Mouse (Mus musculus): ENCODE results near the gene Tfap2b. TPM values are rescaled to one million over a fixed set of nuclear protein-coding genes. Genes with fewer than 3 reads are reported as not detected.

Gene Tfap2b
- polyA plus RNA-seq (2012): not detected in 2 replicates

- no peak for TF ChIP-seq GATA1 (IDR thresholded peaks at IDR 0.05; ENCODE audit: low read length)
Measured at GRCm38 (mm10) chr1:19208641-19209358, at the start of gene Tfap2b. TSS of gene Tfap2b (plus strand) at chr1:19208914.

DNA sequence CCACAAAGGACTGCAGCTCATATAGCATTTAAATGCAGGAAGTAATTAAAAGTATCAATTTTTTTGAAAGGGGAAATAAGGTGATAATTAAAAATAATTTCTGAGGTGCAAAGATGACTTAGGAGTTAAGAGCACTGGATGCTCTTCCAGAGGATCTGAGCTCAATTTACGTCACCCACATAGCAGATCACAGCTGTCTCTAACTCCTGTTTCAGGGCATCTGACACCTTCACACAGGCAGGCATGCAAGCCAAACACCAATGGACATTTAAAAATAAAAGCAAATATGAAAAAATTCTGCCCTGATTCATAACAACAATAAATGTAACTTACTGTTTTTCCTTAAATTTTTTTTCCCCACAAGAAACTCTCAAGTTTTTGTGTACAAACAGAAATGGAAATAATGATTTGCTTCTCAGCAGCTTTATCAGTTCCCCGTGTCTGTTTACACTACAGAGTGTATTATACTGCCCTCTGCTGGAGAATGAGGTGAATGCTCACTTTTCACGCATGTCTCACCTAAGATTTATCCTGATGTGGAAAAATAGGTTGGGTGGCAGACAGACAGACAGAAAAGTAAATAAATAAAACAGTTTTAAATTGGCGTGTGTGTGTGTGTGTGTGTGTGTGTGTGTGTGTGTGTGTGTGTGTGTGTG is 29.8 kb upstream of the Tfap2b start:
- no peak for TF ChIP-seq GATA1 (IDR thresholded peaks at IDR 0.05; ENCODE audit: low read length)

GRCm38 (mm10) chr1:19205649-19206048 is 3.1 kb upstream of the Tfap2b start:
- no peak for TF ChIP-seq GATA1 (IDR thresholded peaks at IDR 0.05; ENCODE audit: low read length)

GRCm38 (mm10) chr1:19206194-19206593 is 2.5 kb upstream of the Tfap2b start:
- TF ChIP-seq GATA1 (IDR thresholded peaks at IDR 0.05; ENCODE audit: low read length): no peak

DNA sequence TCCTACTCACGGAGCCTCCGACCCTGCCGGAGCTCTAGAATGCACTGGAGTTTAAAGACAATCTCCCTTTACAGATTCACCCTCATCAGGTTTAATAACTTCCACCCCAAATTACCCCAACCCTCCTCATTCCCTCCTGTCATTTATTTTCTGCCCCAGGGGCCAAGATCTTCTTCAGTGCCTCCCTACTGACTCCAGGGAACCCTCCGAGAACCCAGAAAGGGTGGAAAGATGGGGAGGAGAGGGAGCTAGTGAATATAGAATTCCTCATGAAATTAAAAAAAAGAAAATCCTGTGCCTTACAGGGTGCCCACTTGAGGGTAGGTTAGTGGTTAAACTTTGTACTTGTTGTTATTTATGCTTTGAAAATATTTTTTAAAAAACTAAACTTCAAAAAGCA is 1.1 kb upstream of the Tfap2b start:
- no peak for TF ChIP-seq GATA1 (IDR thresholded peaks at IDR 0.05; ENCODE audit: low read length)

DNA sequence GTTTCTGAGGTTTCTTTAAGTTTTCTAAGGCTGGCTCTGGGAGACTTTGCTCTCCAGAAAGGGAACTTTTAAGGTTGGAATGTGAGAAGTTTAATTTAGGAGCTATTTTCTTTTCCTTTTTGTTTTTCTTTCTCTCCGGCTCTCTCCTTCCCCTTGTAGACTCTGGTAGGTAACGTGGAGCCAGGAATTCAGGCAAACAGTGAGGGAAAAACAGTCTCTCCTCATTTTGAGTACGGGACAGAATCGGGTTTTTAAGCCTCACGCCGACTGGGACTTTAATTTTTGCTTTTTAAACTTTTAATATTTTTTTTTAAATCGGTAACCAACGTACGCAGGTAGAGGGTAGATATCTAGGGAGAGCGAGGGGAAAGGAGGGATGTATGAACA is 638 bp downstream of the Tfap2b start:
- TF ChIP-seq GATA1 (IDR thresholded peaks at IDR 0.05; ENCODE audit: low read length): no peak

DNA sequence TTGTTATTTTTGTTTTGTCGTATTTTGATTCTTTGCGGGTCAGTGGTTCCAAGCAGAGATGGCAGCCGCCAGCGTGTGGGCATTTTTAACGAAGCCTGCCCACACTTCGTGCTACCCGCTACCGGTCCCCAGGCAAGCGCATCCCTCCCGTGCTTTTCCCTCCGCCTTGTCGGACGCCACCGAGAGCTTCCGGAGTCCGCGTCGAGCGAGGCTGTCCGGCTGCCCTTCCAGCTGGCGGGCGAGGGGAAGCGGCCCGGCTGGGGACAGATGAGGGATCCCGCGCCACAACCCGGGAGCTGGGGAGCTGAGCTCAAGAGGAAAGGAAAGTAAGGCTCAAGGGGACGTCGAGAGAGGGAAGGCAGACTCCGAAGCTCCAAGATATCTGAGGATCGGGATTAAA is 1.1 kb downstream of the Tfap2b start:
- no peak for TF ChIP-seq GATA1 (IDR thresholded peaks at IDR 0.05; ENCODE audit: low read length)

- TF ChIP-seq GATA1 (IDR thresholded peaks at IDR 0.05; ENCODE audit: low read length): no peak
Measured at GRCm38 (mm10) chr1:19210215-19211032, 1.7 kb downstream of the Tfap2b start.

DNA sequence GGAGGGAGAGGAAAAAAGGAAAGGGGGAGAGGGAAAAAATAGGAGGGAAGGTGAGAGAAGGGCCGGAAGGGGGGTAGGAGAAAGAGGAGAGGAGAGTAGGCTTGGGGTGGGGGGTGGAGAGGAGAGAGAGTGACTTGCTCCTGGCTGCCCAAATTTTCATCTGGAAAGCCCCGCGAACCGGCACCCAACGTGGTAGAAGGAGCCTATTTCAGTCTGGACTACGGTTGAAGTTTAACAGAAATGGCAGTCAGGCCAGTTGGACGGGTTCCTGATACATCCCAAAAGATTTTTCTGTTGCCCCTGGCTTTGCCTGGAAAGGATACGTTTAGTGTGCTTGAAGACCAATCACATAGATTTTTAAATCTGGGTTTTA is 2.3 kb downstream of the Tfap2b start:
- TF ChIP-seq GATA1 (IDR thresholded peaks at IDR 0.05; ENCODE audit: low read length): no peak

GRCm38 (mm10) chr1:19211546-19212154 is 2.9 kb downstream of the Tfap2b start:
- no peak for TF ChIP-seq GATA1 (IDR thresholded peaks at IDR 0.05; ENCODE audit: low read length)

GRCm38 (mm10) chr1:19212691-19213090 is 4.0 kb downstream of the Tfap2b start:
- TF ChIP-seq GATA1 (IDR thresholded peaks at IDR 0.05; ENCODE audit: low read length): no peak

DNA sequence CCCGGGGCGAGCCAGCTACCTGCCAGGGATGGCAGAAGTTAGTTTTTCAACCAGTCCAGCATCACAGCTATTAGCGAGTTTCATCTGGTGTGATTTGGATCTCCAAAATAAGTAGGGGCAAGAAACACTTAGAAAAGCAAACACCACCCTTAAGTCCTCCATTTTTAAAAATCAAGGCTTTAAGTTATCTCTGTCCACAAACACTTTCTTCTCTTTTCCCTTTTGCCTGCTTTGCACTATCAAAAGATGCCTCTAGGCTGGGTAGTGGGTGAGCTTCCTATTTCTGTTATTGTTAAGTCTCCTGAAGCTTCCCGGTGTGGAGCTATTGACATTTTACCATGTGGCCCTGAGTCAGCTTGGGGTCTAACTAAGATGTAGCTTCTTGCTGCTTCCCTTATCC is 4.5 kb downstream of the Tfap2b start:
- no peak for TF ChIP-seq GATA1 (IDR thresholded peaks at IDR 0.05; ENCODE audit: low read length)

DNA sequence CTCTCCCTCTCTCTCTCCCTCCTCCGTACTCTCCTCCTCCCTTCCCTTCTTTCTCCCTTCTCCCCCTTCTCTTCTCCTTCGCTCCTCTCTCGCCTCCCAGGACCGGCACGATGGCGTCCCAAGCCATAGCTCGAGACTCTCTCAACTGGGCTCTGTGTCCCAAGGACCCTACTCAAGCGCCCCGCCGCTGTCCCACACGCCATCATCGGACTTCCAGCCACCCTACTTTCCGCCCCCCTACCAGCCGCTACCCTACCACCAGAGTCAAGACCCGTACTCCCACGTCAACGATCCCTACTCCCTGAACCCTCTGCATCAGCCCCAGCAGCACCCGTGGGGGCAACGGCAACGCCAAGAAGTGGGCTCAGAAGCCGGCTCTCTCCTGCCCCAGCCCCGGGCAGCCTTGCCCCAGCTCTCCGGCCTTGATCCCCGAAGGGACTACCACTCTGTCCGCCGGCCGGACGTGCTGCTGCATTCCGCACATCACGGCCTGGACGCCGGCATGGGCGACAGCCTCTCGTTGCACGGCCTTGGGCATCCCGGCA is 5.2 kb downstream of the Tfap2b start:
- no peak for TF ChIP-seq GATA1 (IDR thresholded peaks at IDR 0.05; ENCODE audit: low read length)

- no peak for TF ChIP-seq GATA1 (IDR thresholded peaks at IDR 0.05; ENCODE audit: low read length)
Measured at GRCm38 (mm10) chr1:19217391-19217790, 8.7 kb downstream of the Tfap2b start.

- TF ChIP-seq GATA1 (IDR thresholded peaks at IDR 0.05; ENCODE audit: low read length): no peak
Measured at GRCm38 (mm10) chr1:19218221-19218620, 9.5 kb downstream of the Tfap2b start.

GRCm38 (mm10) chr1:19219381-19219780 is 10.7 kb downstream of the Tfap2b start:
- no peak for TF ChIP-seq GATA1 (IDR thresholded peaks at IDR 0.05; ENCODE audit: low read length)
